Mouse (Mus musculus) midbrain, embryonic 12.5 days (tissue): Measurements from ENCODE around the gene Mgea5. TPM values are rescaled to one million over a fixed set of nuclear protein-coding genes. Genes with fewer than 3 reads are reported as not detected.
"Not testable (repeated sequence)": the region's sequence is repeated elsewhere in the genome, so short reads cannot be mapped to it uniquely, and the experiment has no call there.

Source experiments
- ATAC-seq: fragments of 200-750 bp; cut with Nextera tagmentation; 2 replicates; pipeline ENCODE4 v1.8.0; 2017; ENCODE audit warnings: low read depth, moderate TSS enrichment, moderate library complexity; ENCODE audit not compliant: low FRiP score
- H3K27ac ChIP-seq: fragments of 300-500 bp; sonication (generic); replicated peaks from 2 replicates; pipeline ENCODE4 v1.5.1; 2016; ENCODE audit warnings: mild to moderate bottlenecking
- H3K27me3 ChIP-seq: fragments of 300-500 bp; sonication (generic); 2 replicates; pipeline ENCODE4 v1.6.1; 2016; ENCODE audit warnings: mild to moderate bottlenecking
- H3K36me3 ChIP-seq: fragments of 300-500 bp; sonication (generic); 2 replicates; pipeline ENCODE4 v1.6.1; 2016
- H3K4me1 ChIP-seq: fragments of 300-500 bp; sonication (generic); 2 replicates; pipeline ENCODE4 v1.6.1; 2016
- H3K4me2 ChIP-seq: fragments of 300-500 bp; sonication (generic); replicated peaks from 2 replicates; pipeline ENCODE4 v1.6.1; 2016; ENCODE audit warnings: mild to moderate bottlenecking, moderate library complexity
- H3K4me3 ChIP-seq: fragments of 300-500 bp; sonication (generic); 2 replicates; pipeline ENCODE4 v1.5.1; 2016; ENCODE audit warnings: mild to moderate bottlenecking
- H3K9ac ChIP-seq: fragments of 300-500 bp; sonication (generic); replicated peaks from 2 replicates; pipeline ENCODE4 v1.6.1; 2016; ENCODE audit warnings: mild to moderate bottlenecking, moderate library complexity
- H3K9me3 ChIP-seq: fragments of 300-500 bp; sonication (generic); 2 replicates; pipeline ENCODE4 v1.6.1; 2016; ENCODE audit warnings: mild to moderate bottlenecking
- WGBS: fragments of 180-500 bp; shearing (Covaris S2); methylation state at CpG from one replicate; pipeline ENCODE4 v1.1.7; 2016; 5-methylcytosine and 5-hydroxymethylcytosine counted together
- polyA plus RNA-seq: library from polyadenylated mRNA; unstranded; fragments of >200 nt; fragmentation: Nextera tagmentation; extraction: Ambion mirVana; gene quantifications from 2 replicates; pipeline ENCODE4 v1.2.1, GENCODE M21; 2016

Gene Mgea5
- polyA plus RNA-seq, 1 experiment from 2014 or later: 115 TPM

DNA sequence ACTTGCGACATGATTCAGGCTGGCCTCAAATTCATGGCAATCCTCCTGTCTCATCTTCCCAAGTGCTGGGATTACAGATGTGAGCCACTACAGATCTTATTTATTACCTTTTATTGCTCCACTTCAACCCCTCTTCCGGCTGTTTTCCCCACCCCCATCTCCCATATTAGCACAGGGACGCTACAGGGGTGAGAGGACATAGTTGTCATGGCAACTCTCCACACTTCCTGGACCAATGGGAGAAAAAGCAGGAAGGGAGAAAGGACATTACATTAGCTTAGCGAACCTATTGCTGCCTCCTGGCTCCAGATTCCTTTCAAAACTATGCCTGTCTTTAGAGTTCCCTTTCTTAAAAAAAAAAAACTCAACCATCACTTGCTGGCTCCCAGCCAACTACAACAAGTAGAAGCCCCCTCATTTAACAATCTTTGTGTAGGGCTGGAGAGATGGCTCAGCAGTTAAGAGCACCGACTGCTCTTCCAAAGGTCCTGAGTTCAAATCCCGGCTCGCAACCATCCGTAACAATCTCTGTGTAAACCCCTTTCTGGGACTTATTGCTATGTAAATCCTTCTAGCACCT is 29.1 kb upstream of the Mgea5 start:
- H3K4me2 ChIP-seq: peak overlapping the region; percentile 65
- WGBS: 18% methylated on average over 8 of the region's 8 CpGs
- H3K4me1 ChIP-seq: peaks cover 47% of the 10 kb centered on the region
- no peaks in the 10 kb centered on the region for H3K9me3 ChIP-seq
- no peaks in the 10 kb centered on the region for H3K36me3 ChIP-seq
- peaks cover 49% of the 10 kb centered on the region for H3K27me3 ChIP-seq
- ATAC-seq: no peak
- H3K9ac ChIP-seq: peak overlapping the region; percentile 34; the same call in 1 of the 2 replicates
- H3K27ac ChIP-seq: 0 out of 2 replicates have a peak overlapping the region, but pooled peaks have one; percentile 36
- H3K4me3 ChIP-seq: peak overlapping the region; percentile 35

DNA sequence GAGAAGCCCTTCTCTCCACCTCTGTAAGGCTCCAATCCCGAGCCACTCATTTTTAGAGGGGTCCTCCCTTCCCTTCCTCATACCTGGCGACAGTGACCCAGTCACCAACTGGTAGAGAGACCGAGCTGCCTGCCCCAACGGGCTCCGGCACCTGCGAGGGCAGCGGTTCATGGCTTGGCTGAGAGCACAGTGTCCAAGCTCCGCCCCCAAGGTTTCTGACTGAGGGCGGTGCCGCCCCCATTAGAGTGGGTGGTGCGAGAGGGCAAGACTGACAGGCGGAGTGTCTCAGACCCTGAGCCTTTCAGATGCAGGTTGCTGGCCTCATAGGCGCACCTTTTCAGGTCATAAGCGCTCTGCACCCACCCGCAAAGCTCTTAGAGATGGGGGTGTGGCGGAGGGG is 28.5 kb upstream of the Mgea5 start:
- H3K27me3 ChIP-seq: peaks cover 45% of the 10 kb centered on the region
- peak overlapping the region; percentile 36; the same call in 1 of the 2 replicates for H3K27ac ChIP-seq

DNA sequence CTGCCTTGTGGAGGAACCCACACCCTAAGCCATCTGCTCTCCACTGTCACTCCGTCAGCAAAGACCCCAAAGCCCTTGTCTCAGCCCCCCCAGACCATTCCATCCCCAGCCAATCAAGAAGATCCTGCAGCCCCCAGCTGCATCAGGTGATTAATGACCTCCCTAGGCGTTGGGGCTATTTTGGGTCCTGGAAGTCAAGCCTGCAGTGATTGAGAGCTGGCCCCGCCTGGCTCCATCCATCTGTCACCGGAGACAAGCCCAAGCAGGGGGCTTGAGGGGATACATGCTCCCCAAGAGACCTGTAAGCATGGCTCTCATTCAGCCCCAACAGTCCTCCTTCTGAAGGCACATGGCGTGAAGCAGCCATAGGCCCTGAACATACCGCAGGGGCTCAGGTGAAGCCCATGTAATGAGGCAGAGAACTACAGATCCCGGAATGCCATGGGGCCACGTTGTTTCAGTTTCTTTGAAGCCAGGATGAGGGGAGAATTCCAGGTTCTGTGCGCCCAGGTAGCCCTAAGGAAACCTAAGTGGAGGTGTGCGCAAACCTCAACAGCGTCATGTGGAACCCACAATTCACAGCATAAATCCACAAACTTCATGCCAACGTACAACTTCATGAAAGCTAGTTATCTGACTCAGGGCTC is 27.5 kb upstream of the Mgea5 start:
- Histone ChIP-seq H3K27ac (no peak overlapping the region), H3K9ac (no peak overlapping the region), H3K4me2 (no peak overlapping the region), H3K9me3 (no peaks in the 10 kb centered on the region), H3K36me3 (no peaks in the 10 kb centered on the region), H3K4me1 (peaks cover 36% of the 10 kb centered on the region), H3K27me3 (peaks cover 40% of the 10 kb centered on the region), H3K4me3 (no peak overlapping the region)
- 73% methylated on average over 12 of the region's 12 CpGs for WGBS
- ATAC-seq: no peak

More for the DNA sequence above, 28.5 kb upstream of the Mgea5 start:
- Histone ChIP-seq H3K4me2 (peak overlapping the region; percentile 65), H3K9ac (peak overlapping the region; percentile 34), H3K4me1 (peaks cover 43% of the 10 kb centered on the region), H3K36me3 (no peaks in the 10 kb centered on the region), H3K4me3 (peak overlapping the region; percentile 35), H3K9me3 (no peaks in the 10 kb centered on the region)
- WGBS: 3% methylated on average over 16 of the region's 16 CpGs
- peak; percentile 52; the same call in 1 of the 2 replicates for ATAC-seq

DNA sequence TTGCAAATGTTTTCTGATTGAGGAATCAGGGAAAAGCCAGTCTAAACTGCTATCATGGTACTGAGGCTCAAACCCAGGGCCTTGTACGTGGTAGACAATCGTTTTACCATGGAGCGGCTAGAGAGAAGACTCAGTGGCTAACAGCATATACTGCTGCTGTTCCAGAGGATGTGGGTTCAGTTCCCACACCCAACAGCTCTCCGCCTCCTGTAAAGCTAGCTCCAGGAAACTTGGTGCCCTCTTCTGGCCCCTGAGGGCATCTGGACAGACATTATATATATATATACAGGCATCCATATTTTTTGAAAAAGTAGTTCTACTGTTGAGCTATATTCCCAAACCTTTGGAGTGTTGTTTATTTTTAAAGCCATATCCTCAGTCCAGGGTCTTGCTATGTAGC is 24.1 kb upstream of the Mgea5 start:
- WGBS: 97% methylated on average over 4 of the region's 4 CpGs

DNA sequence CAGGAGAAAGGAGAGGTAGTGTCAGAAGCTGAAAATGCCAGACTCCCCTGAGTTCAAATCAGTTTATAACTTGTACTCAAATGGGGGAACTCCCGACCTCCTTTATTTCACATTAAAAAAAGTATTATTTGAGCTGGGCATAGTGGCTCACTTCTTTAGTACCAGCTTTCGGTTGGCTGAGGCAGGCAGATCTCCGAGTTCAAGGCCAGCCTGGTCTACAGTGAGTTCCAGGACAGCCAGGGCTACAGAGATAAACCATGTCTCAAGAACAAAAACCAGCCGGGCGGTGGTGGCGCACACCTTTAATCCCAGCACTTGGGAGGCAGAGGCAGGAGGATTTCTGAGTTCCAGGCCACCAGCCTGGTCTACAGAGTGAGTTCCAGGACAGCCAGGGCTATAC is 22.2 kb upstream of the Mgea5 start:
- not testable (repeated sequence) for H3K9ac ChIP-seq, H3K27ac ChIP-seq, ATAC-seq, H3K27me3 ChIP-seq, H3K36me3 ChIP-seq, H3K4me3 ChIP-seq, H3K9me3 ChIP-seq, H3K4me2 ChIP-seq, H3K4me1 ChIP-seq
- 95% methylated on average over 6 of the region's 6 CpGs for whole genome bisulfite sequencing

More for the DNA sequence above, 24.1 kb upstream of the Mgea5 start:
- Histone ChIP-seq H3K4me1 (peaks cover 15% of the 10 kb centered on the region), H3K36me3 (no peaks in the 10 kb centered on the region), H3K9me3 (no peaks in the 10 kb centered on the region), H3K27ac (no peak overlapping the region), H3K4me2 (no peak overlapping the region), H3K4me3 (no peak overlapping the region), H3K27me3 (peaks cover 17% of the 10 kb centered on the region), H3K9ac (no peak overlapping the region)
- no peak for ATAC-seq

DNA sequence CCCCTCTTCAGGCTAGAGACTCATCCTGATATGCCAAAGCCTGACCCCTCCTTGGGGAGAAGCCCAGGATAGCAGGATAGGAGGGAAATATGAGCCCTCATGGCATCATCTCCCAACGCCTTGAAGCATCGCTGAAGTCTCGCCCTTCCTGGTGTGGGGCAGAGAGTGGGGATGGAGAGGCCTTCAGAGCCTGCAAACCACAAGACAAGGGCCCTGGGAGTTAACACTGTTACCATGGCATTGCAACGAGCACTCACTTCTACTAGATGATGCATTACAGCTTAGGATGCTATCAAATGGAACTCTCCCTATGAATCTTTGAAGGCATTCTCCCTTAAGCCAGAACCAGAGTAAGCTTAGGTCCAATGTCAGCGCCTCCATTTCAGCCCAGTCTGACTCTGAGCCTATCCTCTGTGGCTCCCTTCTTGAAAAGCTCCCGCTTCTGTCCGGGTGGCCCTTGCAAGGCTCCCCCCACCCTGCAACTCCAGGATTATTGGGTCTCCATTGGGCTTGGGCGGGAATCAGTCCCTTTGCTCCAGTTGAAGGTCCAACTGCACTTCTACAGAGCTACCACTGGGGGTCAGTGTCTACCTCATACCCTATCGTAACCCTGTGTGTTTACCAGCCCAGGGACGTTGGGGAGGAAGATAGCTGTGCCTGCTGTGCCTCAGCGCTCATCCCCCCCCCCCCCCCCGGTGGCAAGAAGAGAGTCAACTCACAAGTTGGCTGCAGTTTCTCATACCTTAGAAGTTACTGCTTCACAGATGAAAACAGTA is 21.1 kb upstream of the Mgea5 start:
- no peak overlapping the region for H3K4me3 ChIP-seq
- no peak overlapping the region for H3K27ac ChIP-seq
- no peaks in the 10 kb centered on the region for H3K36me3 ChIP-seq
- peak; percentile 41; the same call in 1 of the 2 replicates for ATAC-seq
- H3K4me2 ChIP-seq: peak overlapping the region; percentile 21; the same call in 1 of the 2 replicates
- WGBS: 25% methylated on average over 12 of the region's 12 CpGs
- H3K9ac ChIP-seq: no peak overlapping the region
- peaks cover 5% of the 10 kb centered on the region for H3K27me3 ChIP-seq
- no peaks in the 10 kb centered on the region for H3K9me3 ChIP-seq
- peaks cover 5% of the 10 kb centered on the region; the same call in 1 of the 2 replicates for H3K4me1 ChIP-seq

DNA sequence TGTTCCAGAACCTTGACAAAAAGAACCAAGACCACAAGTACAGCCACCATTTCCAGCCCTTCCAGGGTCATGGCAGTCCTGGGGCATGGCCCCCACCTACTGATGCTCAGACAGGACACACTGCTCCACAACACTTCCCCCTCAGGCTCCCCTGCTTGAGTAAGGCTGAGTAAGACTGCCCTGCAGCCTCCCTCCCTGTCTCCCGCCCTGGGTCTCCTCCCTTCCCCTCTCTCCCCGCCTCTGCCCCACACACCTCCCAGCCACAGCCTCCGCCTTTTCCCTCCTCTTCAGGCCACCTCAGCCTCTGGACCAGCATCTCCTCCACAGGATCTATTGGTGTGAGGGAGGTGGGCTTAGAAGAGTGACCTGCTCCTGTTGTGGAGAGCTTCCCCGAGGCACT is 19.8 kb upstream of the Mgea5 start:
- peaks cover 5% of the 10 kb centered on the region for H3K27me3 ChIP-seq
- no peak overlapping the region for H3K4me3 ChIP-seq
- H3K9me3 ChIP-seq: no peaks in the 10 kb centered on the region
- H3K27ac ChIP-seq: no peak overlapping the region
- peaks cover 5% of the 10 kb centered on the region; the same call in 1 of the 2 replicates for H3K4me1 ChIP-seq
- 30% methylated on average over 4 of the region's 4 CpGs for WGBS
- peak overlapping the region; percentile 31; the same call in 1 of the 2 replicates for H3K9ac ChIP-seq
- ATAC-seq: no peak
- H3K36me3 ChIP-seq: no peaks in the 10 kb centered on the region
- no peak overlapping the region for H3K4me2 ChIP-seq

DNA sequence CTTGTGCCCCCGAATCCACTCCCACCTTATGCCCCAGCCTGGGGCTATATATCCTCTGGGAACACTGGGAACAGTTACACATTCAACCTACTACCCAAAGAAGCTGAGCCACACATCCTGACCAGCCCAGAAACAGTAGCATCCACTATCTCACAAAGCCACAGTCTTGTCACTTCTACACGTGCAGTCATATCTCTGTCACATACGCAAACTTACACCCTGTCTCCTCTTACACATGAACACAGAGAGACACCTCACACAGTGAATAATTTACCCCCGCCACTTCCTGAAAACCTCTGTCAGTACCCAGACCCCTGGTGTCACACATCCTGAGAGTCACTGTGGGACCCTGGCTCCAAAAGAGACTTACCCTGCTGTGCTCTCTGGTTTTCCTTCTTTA is 19.1 kb upstream of the Mgea5 start:
- WGBS: 82% methylated on average over 4 of the region's 4 CpGs
- H3K9me3 ChIP-seq: no peaks in the 10 kb centered on the region

DNA sequence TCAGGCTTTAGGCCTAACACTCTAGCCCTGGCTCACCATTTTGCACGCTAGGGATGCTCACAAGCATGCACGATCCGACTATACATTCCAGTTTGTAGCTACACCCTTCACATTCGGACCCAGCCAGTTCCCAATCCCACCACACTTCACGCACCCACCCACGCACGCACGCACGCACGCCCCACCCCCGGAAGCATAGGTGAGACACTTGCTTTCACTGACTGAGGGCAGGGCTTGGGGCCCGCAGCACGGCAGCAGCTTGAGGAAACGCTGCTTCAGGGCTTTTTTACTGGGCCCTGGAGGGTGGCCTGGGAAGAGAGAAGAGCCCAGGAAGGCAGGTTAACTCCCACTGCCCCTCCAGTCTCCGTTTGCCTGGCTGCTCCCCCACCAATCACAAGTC is 13.2 kb upstream of the Mgea5 start:
- Histone ChIP-seq H3K36me3 (no peaks in the 10 kb centered on the region), H3K27me3 (peaks cover 6% of the 10 kb centered on the region; the same call in 1 of the 2 replicates), H3K27ac (no peak overlapping the region), H3K4me3 (no peak overlapping the region), H3K4me2 (no peak overlapping the region), H3K9ac (no peak overlapping the region), H3K9me3 (no peaks in the 10 kb centered on the region), H3K4me1 (peaks cover 11% of the 10 kb centered on the region)
- WGBS: 77% methylated on average over 15 of the region's 15 CpGs
- ATAC-seq: no peak

More for the DNA sequence above, 19.1 kb upstream of the Mgea5 start:
- no peak overlapping the region for H3K9ac ChIP-seq
- no peak overlapping the region for H3K4me3 ChIP-seq
- no peak overlapping the region for H3K4me2 ChIP-seq
- H3K4me1 ChIP-seq: peaks cover 5% of the 10 kb centered on the region; the same call in 1 of the 2 replicates
- H3K27ac ChIP-seq: no peak overlapping the region
- peaks cover 5% of the 10 kb centered on the region for H3K27me3 ChIP-seq
- ATAC-seq: no peak
- no peaks in the 10 kb centered on the region for H3K36me3 ChIP-seq

DNA sequence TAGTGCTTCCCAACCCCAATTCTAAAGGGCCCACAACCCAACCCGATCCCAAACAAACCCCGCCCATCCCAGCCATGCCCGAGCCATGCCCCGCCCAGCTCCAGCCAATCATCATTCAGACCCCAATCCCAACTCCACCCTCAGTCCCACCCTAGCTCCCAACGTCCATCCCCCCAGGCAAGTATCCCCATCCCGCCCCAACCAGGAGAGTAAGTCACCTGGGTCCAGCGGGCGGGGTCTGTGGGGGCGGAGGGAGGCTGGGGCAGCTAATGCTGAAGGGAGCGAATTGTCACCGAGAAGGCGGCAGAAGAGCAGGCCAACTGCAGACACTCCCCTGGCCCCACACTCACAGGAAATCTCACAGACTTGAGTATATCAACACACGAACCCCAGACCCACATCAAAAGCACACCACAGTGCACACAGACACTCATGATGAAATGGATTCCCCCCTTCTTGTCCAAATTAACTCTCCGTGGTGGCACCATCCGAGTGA is 12.5 kb upstream of the Mgea5 start:
- H3K27me3 ChIP-seq: peaks cover 6% of the 10 kb centered on the region; the same call in 1 of the 2 replicates
- WGBS: 9% methylated on average over 15 of the region's 15 CpGs
- H3K27ac ChIP-seq: no peak overlapping the region
- no peak for ATAC-seq
- peaks cover 11% of the 10 kb centered on the region for H3K4me1 ChIP-seq
- no peak overlapping the region for H3K9ac ChIP-seq
- H3K9me3 ChIP-seq: no peaks in the 10 kb centered on the region
- peak overlapping the region; percentile 48 for H3K4me2 ChIP-seq
- H3K36me3 ChIP-seq: no peaks in the 10 kb centered on the region
- H3K4me3 ChIP-seq: peak overlapping the region; percentile 23

DNA sequence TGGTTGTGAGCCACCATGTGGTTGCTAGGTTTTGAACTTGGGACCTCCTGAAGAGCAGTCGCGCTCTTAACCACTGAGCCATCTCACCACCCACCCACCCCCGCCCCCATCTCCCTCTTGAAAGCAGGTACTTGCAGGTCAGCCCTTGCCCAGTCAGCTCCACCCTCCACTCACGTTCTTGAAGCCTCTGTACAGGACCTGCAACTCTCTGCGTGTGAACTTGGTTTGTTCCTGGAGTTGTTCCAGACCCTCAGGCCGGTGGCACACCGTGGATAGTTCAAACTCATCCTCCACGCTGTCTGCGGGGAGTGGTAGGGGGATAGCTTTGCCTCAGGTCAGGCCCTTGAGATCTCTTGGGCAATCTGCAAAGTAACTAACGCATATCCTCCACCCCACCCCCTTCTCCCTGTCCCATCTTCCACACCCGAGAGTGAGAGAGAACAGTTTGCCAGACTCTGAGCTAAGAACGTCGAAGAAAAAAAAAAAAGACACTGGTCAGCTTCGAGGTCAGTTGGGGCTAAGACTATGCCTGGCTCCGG is 11.8 kb upstream of the Mgea5 start:
- Histone ChIP-seq H3K9me3 (no peaks in the 10 kb centered on the region), H3K9ac (no peak overlapping the region), H3K4me1 (peaks cover 11% of the 10 kb centered on the region), H3K27me3 (peaks cover 6% of the 10 kb centered on the region; the same call in 1 of the 2 replicates), H3K27ac (no peak overlapping the region), H3K36me3 (no peaks in the 10 kb centered on the region), H3K4me2 (peak overlapping the region; percentile 48), H3K4me3 (no peak overlapping the region)
- no peak for ATAC-seq
- 31% methylated on average over 15 of the region's 15 CpGs for WGBS
